Mouse (Mus musculus) thymus, adult 2 months (tissue): ENCODE results near the gene Arrb2. TPM values are rescaled to one million over a fixed set of nuclear protein-coding genes. Genes with fewer than 3 reads are reported as not detected.

Experiments used
- DNase-seq: peaks from one replicate; pipeline ENCODE4 v3.0.0; 2021
- H3K27ac ChIP-seq: fragments of 200-500 bp; 2 replicates; pipeline ENCODE4 v1.5.1; 2012; ENCODE audit warnings: low read length, control low read depth; ENCODE audit not compliant: control insufficient read depth, insufficient read depth
- H3K27me3 ChIP-seq: fragments of 200-500 bp; 2 replicates; pipeline ENCODE4 v1.6.1; 2012; ENCODE audit warnings: mild to moderate bottlenecking, low read length, moderate library complexity, mixed read lengths; ENCODE audit not compliant: control insufficient read depth, insufficient read depth
- H3K36me3 ChIP-seq: fragments of 200-500 bp; 2 replicates; pipeline ENCODE4 v1.6.1; 2012; ENCODE audit warnings: mild to moderate bottlenecking, low read length, moderate library complexity; ENCODE audit not compliant: control insufficient read depth, insufficient read depth
- H3K4me1 ChIP-seq: fragments of 200-500 bp; replicated peaks from 2 replicates; pipeline ENCODE4 v1.6.1; 2012; ENCODE audit warnings: low read length; ENCODE audit not compliant: control insufficient read depth, insufficient read depth
- H3K4me3 ChIP-seq: fragments of 200-500 bp; 2 replicates; pipeline ENCODE4 v1.5.1; 2012; ENCODE audit warnings: mild to moderate bottlenecking, low read length, control low read depth, moderate library complexity; ENCODE audit not compliant: control insufficient read depth, insufficient read depth
- CTCF ChIP-seq: fragments of 200-500 bp; IDR thresholded peaks from 2 replicates; pipeline ENCODE4 v1.5.1; 2012; ENCODE audit warnings: mild to moderate bottlenecking, control low read depth, low read length, moderate library complexity, borderline replicate concordance; ENCODE audit not compliant: control insufficient read depth, poor library complexity, insufficient read depth; ENCODE audit errors: extremely low read depth
- POLR2A ChIP-seq: fragments of 200-500 bp; IDR thresholded peaks from 2 replicates; pipeline ENCODE4 v1.6.1; 2012; ENCODE audit warnings: mild to moderate bottlenecking, low read length, control low read depth, moderate library complexity; ENCODE audit not compliant: control insufficient read depth, poor library complexity, insufficient read depth; ENCODE audit errors: extremely low read depth
- WGBS: fragments of 180-500 bp; shearing (Covaris S2); methylation state at CpG from one replicate; pipeline ENCODE4 v1.1.7; 2018; 5-methylcytosine and 5-hydroxymethylcytosine counted together
- polyA plus RNA-seq: library from polyadenylated mRNA; depleted of rRNA; stranded (reverse); fragments of >200 nt; gene quantifications from 2 replicates; pipeline ENCODE4 v1.2.3, GENCODE M21; 2012; rRNA removed

Gene Arrb2
- polyA plus RNA-seq, result 213 and 220 TPM in 2 replicates

DNA sequence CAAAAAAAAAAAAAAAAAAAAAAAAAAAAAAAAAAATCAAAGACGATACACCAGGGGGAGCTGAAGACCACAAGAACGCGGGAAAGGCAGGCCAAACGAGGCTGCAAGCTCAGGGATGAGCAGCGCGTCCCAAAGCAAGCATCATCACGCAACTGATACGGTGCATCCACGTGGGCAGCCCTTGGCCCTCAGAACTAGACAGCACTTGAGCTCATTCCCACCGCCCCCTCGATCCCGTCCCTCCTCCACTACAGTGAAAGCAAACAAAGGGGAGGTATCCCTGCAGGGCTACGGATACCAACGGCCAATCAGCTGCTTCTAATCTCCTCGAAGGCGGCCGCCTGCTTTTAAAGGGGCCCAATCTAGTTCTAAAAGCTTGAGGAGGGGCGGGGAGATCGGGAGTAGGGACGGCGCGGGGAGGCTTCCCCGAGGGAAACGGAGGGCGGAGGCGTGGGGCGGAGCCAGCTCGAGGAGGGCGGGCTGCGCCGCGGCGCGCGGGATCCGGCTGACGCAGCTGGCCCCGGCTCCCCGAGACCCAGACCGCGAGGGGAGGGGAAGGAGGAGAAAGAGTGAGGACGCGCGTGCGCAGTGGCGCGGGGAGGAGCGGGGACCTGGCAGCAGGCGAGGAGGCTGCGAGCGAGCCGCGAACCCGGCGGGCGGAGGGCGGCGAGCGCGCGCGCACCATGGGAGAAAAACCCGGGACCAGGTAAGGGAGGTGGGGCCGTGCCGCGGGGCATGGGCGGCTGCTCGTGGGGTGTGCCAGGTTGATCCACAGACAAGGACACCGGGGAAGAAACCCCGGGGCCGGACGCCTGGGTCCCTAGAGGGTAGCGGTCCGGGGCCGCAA lies at the start of gene Arrb2:
Arrb2 (plus strand) TSS at position 588 of the 847 bp plus-strand sequence.
- peak within 1 kb of the TSS; percentile 81 for H3K27ac ChIP-seq
- H3K4me3 ChIP-seq, result peak within 1 kb of the TSS; percentile 70
- peak; percentile 90 for TF ChIP-seq POLR2A
- TF ChIP-seq CTCF, result no peak; the same call in 1 of the 2 replicates
- peaks cover 8% of the 10 kb centered on the region for H3K36me3 ChIP-seq
- under 1% methylated on average over 75 of the region's 75 CpGs for WGBS
- H3K4me1 ChIP-seq, result peaks cover 43% of the 10 kb centered on the region
- H3K27me3 ChIP-seq, result no peaks in the 10 kb centered on the region
- peak; percentile 99 for DNase-seq

DNA sequence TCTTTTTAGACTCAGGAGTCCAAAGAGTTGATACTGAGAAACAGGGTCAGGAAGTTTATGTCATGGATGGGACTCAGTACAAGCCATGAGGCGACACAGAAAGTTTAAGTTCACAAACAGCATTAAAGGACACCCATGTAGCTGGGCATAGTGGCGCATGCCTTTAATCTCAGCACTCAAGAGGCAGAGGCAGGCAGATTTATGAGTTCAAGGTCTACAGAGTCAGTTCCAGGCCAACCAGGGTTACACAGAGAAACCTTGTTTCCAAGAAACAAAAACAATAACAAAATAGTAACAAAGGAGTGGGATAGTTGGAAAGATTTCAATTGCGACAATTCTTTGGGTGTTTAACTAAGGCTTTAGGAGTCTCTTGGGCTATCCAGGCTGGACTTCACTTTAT lies 48.3 kb upstream of the Arrb2 start:
- no peak overlapping the region for H3K27ac ChIP-seq
- TF ChIP-seq POLR2A (no peak), CTCF (no peak)
- H3K4me1 ChIP-seq, result no peaks in the 10 kb centered on the region
- H3K4me3 ChIP-seq, result no peak overlapping the region
- DNase-seq, result no peak
- no peaks in the 10 kb centered on the region for H3K36me3 ChIP-seq
- H3K27me3 ChIP-seq, result no peaks in the 10 kb centered on the region
- WGBS, result 96% methylated on average over 3 of the region's 3 CpGs

DNA sequence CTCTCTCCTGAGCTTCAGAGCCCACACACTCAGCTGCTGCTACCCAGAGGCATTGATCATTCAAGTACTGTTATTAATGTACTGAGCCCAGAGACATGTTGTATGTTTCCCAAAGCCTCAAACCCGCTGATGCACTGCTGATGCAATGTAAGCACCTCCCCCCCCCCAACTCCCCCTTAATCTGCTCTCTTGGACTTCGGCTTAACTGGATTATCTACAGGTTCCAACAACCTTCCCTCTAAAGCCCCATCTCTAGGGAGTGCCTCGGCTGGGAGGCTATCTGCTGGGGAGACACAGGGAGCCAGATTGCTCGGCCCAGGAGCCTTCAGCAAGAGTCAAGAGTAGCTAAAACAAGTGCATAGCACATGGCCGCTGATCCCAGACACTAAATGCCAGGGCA lies 45.0 kb upstream of the Arrb2 start:
- no peaks in the 10 kb centered on the region for H3K4me1 ChIP-seq
- DNase-seq, result no peak
- TF ChIP-seq POLR2A (no peak), CTCF (no peak)
- H3K27ac ChIP-seq, result no peak overlapping the region
- H3K36me3 ChIP-seq, result peaks cover 2% of the 10 kb centered on the region
- H3K4me3 ChIP-seq, result no peak overlapping the region
- no peaks in the 10 kb centered on the region for H3K27me3 ChIP-seq
- WGBS, result 92% methylated on average over 5 of the region's 5 CpGs

DNA sequence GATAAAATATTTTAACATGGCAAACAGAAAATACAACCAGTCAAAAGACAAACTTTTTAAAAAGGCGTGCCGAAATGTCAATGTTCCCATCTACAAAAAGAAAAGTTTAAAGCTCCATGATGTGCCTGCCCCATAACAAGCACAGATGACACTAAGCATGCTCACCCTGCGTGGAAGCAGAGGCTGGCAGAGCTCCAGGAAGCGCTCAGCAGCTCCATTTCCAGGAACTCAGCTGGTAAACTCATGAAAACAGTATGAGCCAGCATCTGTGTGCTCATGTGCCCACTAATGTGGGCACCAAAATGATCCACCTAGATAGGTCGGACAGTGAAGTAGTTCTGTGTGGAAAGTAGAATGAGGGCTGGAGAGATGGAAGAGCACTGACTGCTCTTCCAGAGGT lies 43.0 kb upstream of the Arrb2 start:
- Histone ChIP-seq H3K27me3 (no peaks in the 10 kb centered on the region), H3K27ac (no peak overlapping the region), H3K4me1 (no peaks in the 10 kb centered on the region), H3K4me3 (no peak overlapping the region), H3K36me3 (peaks cover 14% of the 10 kb centered on the region)
- WGBS, result 65% methylated on average over 5 of the region's 5 CpGs
- no peak for TF ChIP-seq POLR2A
- TF ChIP-seq CTCF, result no peak
- DNase-seq, result no peak

DNA sequence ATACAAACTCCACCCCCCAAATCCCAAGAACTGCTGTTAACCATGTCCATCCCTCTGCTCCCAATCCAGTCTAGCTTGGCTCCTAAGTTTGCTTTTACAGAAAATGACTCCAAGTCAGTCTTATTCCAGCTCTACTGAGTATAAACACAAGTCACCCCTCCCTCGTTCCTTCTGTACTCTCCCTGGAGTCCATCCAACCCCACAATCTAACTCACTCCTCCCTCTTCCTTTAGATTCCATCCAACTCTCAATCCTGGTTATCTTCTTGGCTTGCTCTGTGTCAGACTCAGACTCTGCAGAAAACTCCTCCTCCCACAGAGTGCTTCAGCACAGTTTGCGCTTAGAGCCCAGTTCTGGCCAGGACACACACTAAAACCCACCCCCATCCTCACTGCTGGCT lies 28.8 kb upstream of the Arrb2 start:
- Histone ChIP-seq H3K4me3 (no peak overlapping the region), H3K4me1 (peaks cover under 1% of the 10 kb centered on the region), H3K27me3 (no peaks in the 10 kb centered on the region), H3K27ac (no peak overlapping the region), H3K36me3 (peaks cover 31% of the 10 kb centered on the region)
- 98% methylated on average over 2 of the region's 2 CpGs for WGBS
- no peak for DNase-seq
- TF ChIP-seq POLR2A, result no peak
- TF ChIP-seq CTCF, result no peak

DNA sequence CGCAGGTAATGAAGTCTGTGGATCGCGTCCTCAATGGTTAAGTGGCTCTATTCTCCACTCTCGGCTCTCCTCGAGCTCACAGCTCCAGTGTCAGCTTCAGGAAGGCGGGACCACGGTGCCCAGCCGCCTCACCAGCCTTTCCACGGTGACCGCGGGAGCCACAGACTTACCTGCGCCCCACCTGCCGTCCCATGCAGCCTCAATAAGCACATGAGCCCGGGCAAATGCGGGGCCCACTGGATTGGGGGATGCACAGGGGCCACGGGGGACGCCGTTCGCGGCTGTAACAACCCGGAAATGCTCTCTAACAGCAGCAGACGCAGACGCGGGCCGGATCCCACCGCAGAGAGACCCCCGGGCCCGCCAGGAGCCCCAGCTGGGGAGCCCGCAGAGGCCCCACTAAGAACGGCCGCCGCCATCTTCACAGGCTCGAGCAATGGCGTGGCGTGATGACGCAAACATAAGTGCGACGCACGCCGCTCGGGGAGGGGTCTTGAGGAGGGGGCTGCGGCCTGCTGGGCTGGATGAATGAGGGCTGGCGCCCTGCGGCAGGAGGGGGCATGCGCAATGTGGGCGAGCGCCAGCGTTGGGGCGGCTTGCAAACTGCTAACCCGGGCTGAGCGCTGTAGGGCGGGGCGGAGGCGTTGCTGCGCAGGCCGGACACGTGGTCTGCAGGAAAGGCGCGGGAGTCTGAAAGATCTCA lies 22.7 kb upstream of the Arrb2 start, which contains the start of gene Pelp1:
Pelp1 (minus strand) TSS at position 438 of the 703 bp plus-strand sequence.
- under 1% methylated on average over 59 of the region's 59 CpGs for WGBS
- no peaks in the 10 kb centered on the region for H3K27me3 ChIP-seq

More for the DNA sequence above, 22.7 kb upstream of the Arrb2 start, which contains the start of gene Pelp1:
- H3K36me3 ChIP-seq, result peaks cover 4% of the 10 kb centered on the region; the same call in 1 of the 2 replicates
- peak within 1 kb of the TSS; percentile 57 for H3K4me3 ChIP-seq
- DNase-seq, result peak; percentile 91
- H3K27ac ChIP-seq, result no peak within 1 kb of the TSS
- TF ChIP-seq POLR2A (peak; percentile 71), CTCF (peak; percentile 43; the same call in 1 of the 2 replicates)
- peaks cover 10% of the 10 kb centered on the region for H3K4me1 ChIP-seq
